Mouse (Mus musculus) CH12.LX (cell line): Measurements from ENCODE around the gene Hspa1l. TPM values are rescaled to one million over a fixed set of nuclear protein-coding genes. Genes with fewer than 3 reads are reported as not detected.
A peak's percentile ranks its signal among the peaks of the same experiment; 100 is the strongest.

Experiments
- DNase-seq: peaks from one replicate; pipeline ENCODE4 v3.0.0-alpha.2; 2013; ENCODE audit errors: extremely low read depth
- H3K27ac ChIP-seq: 2 replicates; pipeline ENCODE4 v1.5.1; 2012; ENCODE audit warnings: low read depth, mild to moderate bottlenecking, control low read depth, moderate library complexity; ENCODE audit not compliant: insufficient read depth
- H3K27me3 ChIP-seq: replicated peaks from 2 replicates; pipeline ENCODE3; 2012; ENCODE audit warnings: inconsistent platforms
- H3K36me3 ChIP-seq, 2 experiments: replicated peaks in 1 of 2; 2 replicates each; pipeline versions ENCODE3 to v1.6.1; 2012; ENCODE audit warnings: inconsistent platforms in 1 of 2, low read length in 1 of 2, mild to moderate bottlenecking in 1 of 2, mixed read lengths in 1 of 2, moderate library complexity in 1 of 2; ENCODE audit not compliant: control insufficient read depth in 1 of 2, insufficient read depth in 1 of 2
- H3K4me1 ChIP-seq, 2 experiments: 2 replicates each; pipeline ENCODE4 v1.6.1; 2012; ENCODE audit warnings: inconsistent platforms in 1 of 2, moderate library complexity in 1 of 2; ENCODE audit not compliant: insufficient read depth in 2 of 2, control insufficient read depth in 1 of 2
- H3K4me2 ChIP-seq: 2 replicates; pipeline ENCODE4 v1.6.1; 2012; ENCODE audit warnings: low read depth, mild to moderate bottlenecking, control low read depth; ENCODE audit not compliant: poor library complexity, insufficient read depth, severe bottlenecking
- H3K4me3 ChIP-seq, 3 experiments: fragments of 150-350 bp in 1 of 3; sonication (generic) in 1 of 3; replicated peaks in 1 of 3; 2 replicates each; pipeline versions ENCODE3 to v1.5.1; 2011 to 2012; ENCODE audit warnings: low read depth in 2 of 3, low read length in 2 of 3, mild to moderate bottlenecking in 2 of 3, moderate library complexity in 2 of 3, control low read depth in 1 of 3, improper control_type of control experiment in 1 of 3, inconsistent platforms in 1 of 3, mixed read lengths in 1 of 3; ENCODE audit not compliant: poor library complexity in 1 of 3
- H3K79me2 ChIP-seq: replicated peaks from 2 replicates; pipeline ENCODE4 v1.6.1; 2012; ENCODE audit warnings: mild to moderate bottlenecking, moderate library complexity; ENCODE audit not compliant: control insufficient read depth, poor library complexity, insufficient read depth, severe bottlenecking; ENCODE audit errors: extremely low read depth
- H3K9ac ChIP-seq: 2 replicates; pipeline ENCODE4 v1.6.1; 2012; ENCODE audit warnings: low read depth, mild to moderate bottlenecking, control low read depth, moderate library complexity; ENCODE audit not compliant: insufficient read depth
- H3K9me3 ChIP-seq: replicated peaks from 2 replicates; pipeline ENCODE3; 2012; ENCODE audit warnings: low read length, inconsistent platforms, mixed read lengths
- CHD2 ChIP-seq: IDR thresholded peaks from 2 replicates; pipeline ENCODE4 v1.6.1; 2011; ENCODE audit warnings: low read length, improper control_type of control experiment
- CTCF ChIP-seq, 2 experiments: IDR thresholded peaks in 1 of 2; conservative IDR thresholded peaks in 1 of 2; 2 replicates each; pipeline ENCODE4 v1.5.1; 2011 to 2012; ENCODE audit warnings: low read depth in 2 of 2, low read length in 2 of 2, improper control_type of control experiment in 1 of 2, inconsistent platforms in 1 of 2, mild to moderate bottlenecking in 1 of 2, moderate library complexity in 1 of 2
- ELF1 ChIP-seq: IDR thresholded peaks from 2 replicates; pipeline ENCODE4 v1.6.1; 2014; ENCODE audit warnings: low read depth, mild to moderate bottlenecking, inconsistent platforms, low read length, improper control_type of control experiment
- IRF4 ChIP-seq: IDR thresholded peaks from 2 replicates; pipeline ENCODE4 v1.6.1; 2014; ENCODE audit warnings: low read depth, mild to moderate bottlenecking, inconsistent platforms, low read length, improper control_type of control experiment
- JUN ChIP-seq: IDR thresholded peaks from 2 replicates; pipeline ENCODE4 v1.6.1; 2011; ENCODE audit warnings: low read depth, mild to moderate bottlenecking, low read length, improper control_type of control experiment, moderate library complexity; ENCODE audit not compliant: insufficient read depth
- JUND ChIP-seq: conservative IDR thresholded peaks from 2 replicates; pipeline ENCODE4 v1.6.1; 2011; ENCODE audit warnings: low read depth, low read length, improper control_type of control experiment
- MAX ChIP-seq: IDR thresholded peaks from 2 replicates; pipeline ENCODE4 v1.6.1; 2011; ENCODE audit warnings: low read length, improper control_type of control experiment
- MAZ ChIP-seq: IDR thresholded peaks from 2 replicates; pipeline ENCODE4 v1.6.1; 2012; ENCODE audit warnings: low read depth, mild to moderate bottlenecking, inconsistent platforms, low read length, improper control_type of control experiment, moderate library complexity
- NRF1 ChIP-seq: IDR thresholded peaks from 2 replicates; pipeline ENCODE4 v1.6.1; 2014; ENCODE audit warnings: low read depth, mild to moderate bottlenecking, inconsistent platforms, low read length, improper control_type of control experiment, moderate library complexity
- PAX5 ChIP-seq: IDR thresholded peaks from 2 replicates; pipeline ENCODE4 v1.6.1; 2012; ENCODE audit warnings: low read length, inconsistent platforms, mixed read lengths
- POLR2A ChIP-seq: IDR thresholded peaks from 2 replicates; pipeline ENCODE4 v1.6.1; 2011; ENCODE audit warnings: low read depth, mild to moderate bottlenecking, improper control_type of control experiment, low read length
- POLR2AphosphoS2 ChIP-seq: IDR thresholded peaks from 2 replicates; pipeline ENCODE4 v1.6.1; 2011; ENCODE audit warnings: low read depth, low read length, improper control_type of control experiment
- RAD21 ChIP-seq: IDR thresholded peaks from 2 replicates; pipeline ENCODE4 v1.6.1; 2011; ENCODE audit warnings: low read depth, mild to moderate bottlenecking, low read length, improper control_type of control experiment, moderate library complexity
- SIN3A ChIP-seq: IDR thresholded peaks from 2 replicates; pipeline ENCODE4 v1.6.1; 2012; ENCODE audit warnings: low read length, improper control_type of control experiment, inconsistent platforms
- SMC3 ChIP-seq: IDR thresholded peaks from 2 replicates; pipeline ENCODE4 v1.6.1; 2011; ENCODE audit warnings: low read depth, low read length, improper control_type of control experiment
- TBP ChIP-seq: conservative IDR thresholded peaks from 2 replicates; pipeline ENCODE4 v1.6.1; 2011; ENCODE audit warnings: low read depth, low read length, improper control_type of control experiment
- ZC3H11A ChIP-seq: IDR thresholded peaks from 2 replicates; pipeline ENCODE4 v1.6.1; 2012; ENCODE audit warnings: low read depth, mild to moderate bottlenecking, inconsistent platforms, low read length, improper control_type of control experiment
- ZKSCAN1 ChIP-seq: IDR thresholded peaks from 2 replicates; pipeline ENCODE4 v1.6.1; 2012; ENCODE audit warnings: low read depth, inconsistent platforms, low read length, improper control_type of control experiment, borderline replicate concordance
- ZMIZ1 ChIP-seq: IDR thresholded peaks from 2 replicates; pipeline ENCODE4 v1.6.1; 2012; ENCODE audit warnings: low read depth, mild to moderate bottlenecking, inconsistent platforms, low read length, improper control_type of control experiment
- ZNF384 ChIP-seq: IDR thresholded peaks from 2 replicates; pipeline ENCODE4 v1.6.1; 2012; ENCODE audit warnings: low read depth, low read length, improper control_type of control experiment, inconsistent platforms
- dilution Hi-C: fragments of 300-500 bp; cut with MboI; formaldehyde crosslinking; loops from 2 replicates; pipeline ENCODE4 v1.14.3; 2020; ENCODE audit warnings: low sequenced_read_pairs; ENCODE audit not compliant: extremely low pct_unique_long_range_greater_than_20kb, extremely low pct_ligation_motif_present
- in situ Hi-C: fragments of 300-500 bp; cut with MboI; formaldehyde crosslinking; loops from 3 replicates; pipeline ENCODE4 v1.14.3; 2019; ENCODE audit warnings: low sequenced_read_pairs, low pct_ligation_motif_present, low pct_unique_long_range_greater_than_20kb, mixed read lengths
- polyA plus RNA-seq: library from polyadenylated mRNA; unstranded; fragments of >175 nt; gene quantifications from 2 replicates; pipeline ENCODE4 v1.2.1, GENCODE M21; 2012; ENCODE audit warnings: low read depth; ENCODE audit not compliant: insufficient read length
- total RNA-seq, 2 experiments: library from RNA; depleted of rRNA; stranded (reverse); fragments of 300-350 nt in 1 of 2; fragments of >200 nt in 1 of 2; gene quantifications; 2 replicates each; pipeline ENCODE4 v1.2.3; 2012 to 2014

Hspa1l gene
- total and polyA plus RNA-seq, 3 experiments: 0.30 to 1.4 TPM; not detected in 1

DNA sequence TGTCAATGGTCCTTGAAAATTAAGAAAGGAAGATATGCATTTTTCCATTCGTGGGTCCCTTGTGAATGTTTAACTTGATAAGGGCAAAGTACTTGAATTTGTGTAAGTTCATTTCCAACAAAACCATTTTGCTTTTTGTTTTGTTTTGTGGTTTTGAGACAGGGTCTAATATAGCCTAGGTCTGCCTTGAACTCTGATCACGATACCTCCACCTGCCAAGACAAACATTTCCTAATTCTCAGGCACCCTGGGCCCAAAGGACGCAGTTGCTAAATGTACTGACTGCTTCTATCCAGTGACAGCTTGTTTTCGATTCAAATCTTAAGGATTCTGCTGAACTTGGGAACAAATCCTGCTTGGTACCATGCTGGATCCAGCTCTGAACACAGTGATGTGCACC lies 7.1 kb downstream of the Hspa1l start:
- Histone ChIP-seq H3K36me3 (peaks cover 3 to 27% of the 10 kb centered on the region in 2 experiments), H3K4me2 (no peak overlapping the region), H3K79me2 (peaks cover 24% of the 10 kb centered on the region), H3K9ac (no peak overlapping the region), H3K4me1 (peaks cover 2 to 16% of the 10 kb centered on the region in 2 experiments; a peak in 3 of 4 replicates), H3K27ac (no peak overlapping the region), H3K4me3 (no peak overlapping the region), H3K9me3 (peaks cover 2% of the 10 kb centered on the region), H3K27me3 (no peaks in the 10 kb centered on the region)
- in situ Hi-C loops: no loop called here
- DNase-seq: no peak
- dilution Hi-C loops: no loop called here
- TF ChIP-seq ZC3H11A (no peak), PAX5 (no peak), MAZ (no peak), ZNF384 (no peak), JUND (no peak), MAX (no peak), ZKSCAN1 (no peak), ELF1 (no peak), POLR2A (no peak), JUN (no peak), TBP (no peak), NRF1 (no peak), CHD2 (no peak)

DNA sequence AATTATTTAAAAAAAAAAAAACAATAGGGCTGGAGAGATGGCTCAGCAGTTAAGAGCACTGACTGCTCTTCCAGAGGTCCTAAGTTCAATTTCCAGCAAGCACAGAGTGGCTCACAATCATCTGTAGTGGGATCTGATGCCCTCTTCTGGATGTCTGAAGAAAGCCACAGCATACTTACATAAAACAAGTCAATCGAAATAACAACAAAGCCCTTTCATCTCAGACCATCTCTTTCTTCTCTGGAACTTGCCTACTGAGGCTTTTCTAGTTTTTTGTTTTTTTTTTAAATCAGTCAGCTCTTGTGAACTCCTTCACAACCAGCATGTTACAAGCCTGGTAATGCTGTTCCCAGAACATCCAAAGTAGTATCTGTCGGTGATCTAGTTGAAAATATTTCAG lies 8.2 kb downstream of the Hspa1l start:
- Histone ChIP-seq H3K27me3 (no peaks in the 10 kb centered on the region), H3K4me2 (peak overlapping the region; percentile 95), H3K79me2 (peaks cover 24% of the 10 kb centered on the region), H3K9ac (peak overlapping the region; percentile 90), H3K4me1 (peaks cover 2 to 24% of the 10 kb centered on the region in 2 experiments; a peak in 3 of 4 replicates), H3K36me3 (peaks cover 14 to 37% of the 10 kb centered on the region in 2 experiments)
- no peak for DNase-seq
- dilution Hi-C loops: no loop called here
- TF ChIP-seq SMC3 (peak; percentile 62), IRF4 (no peak), SIN3A (no peak), RAD21 (peak; percentile 61), POLR2AphosphoS2 (no peak), ZMIZ1 (no peak), CTCF (conservative IDR thresholded peaks at IDR 0.05 in 1 of 2, IDR thresholded peaks at IDR 0.05 in 1 of 2; ENCODE audit: low read depth in 2 of 2, low read length in 2 of 2) (peak in 1 of 2 experiments; percentile 74; a peak in 2 of 4 replicates)
- TF ChIP-seq, all 38 proteins: peak for 3
- Histone ChIP-seq H3K27ac (no peak overlapping the region), H3K9me3 (peaks cover 2% of the 10 kb centered on the region), H3K4me3 (peak overlapping the region; percentile 50 to 95 (median 87))
- in situ Hi-C loops: no loop called here
